Mouse (Mus musculus) gastrocnemius, adult 2 months (tissue): ENCODE measurements around the gene Filip1l. TPM values are rescaled to one million over a fixed set of nuclear protein-coding genes. Genes with fewer than 3 reads are reported as not detected.

ENCODE experiments used
- DNase-seq: peaks from one replicate; pipeline ENCODE4 v3.0.0; 2022
- H3K27ac ChIP-seq: fragments of 200-600 bp; 2 replicates; pipeline ENCODE4 v1.8.1; 2022; ENCODE audit warnings: mild to moderate bottlenecking
- H3K4me3 ChIP-seq: fragments of 200-600 bp; 2 replicates; pipeline ENCODE4 v1.8.1; 2022; ENCODE audit warnings: mild to moderate bottlenecking, moderate library complexity
- CTCF ChIP-seq: fragments of 200-600 bp; IDR thresholded peaks from 2 replicates; pipeline ENCODE4 v1.8.1; 2022; ENCODE audit warnings: antibody characterized with exemption, mild to moderate bottlenecking, moderate library complexity
- intact Hi-C: fragments of 180-260 bp; cut with DNase I; formaldehyde crosslinking; loops from one replicate; pipeline ENCODE4 v1.15.1; 2025
- total RNA-seq, 2 experiments: library from RNA; stranded (reverse); gene quantifications; 2 replicates each; pipeline ENCODE4 v1.2.3; 2021

Gene Filip1l
- total RNA-seq, 2 experiments from 2014 or later, result 37.5 to 67.0 TPM

DNA sequence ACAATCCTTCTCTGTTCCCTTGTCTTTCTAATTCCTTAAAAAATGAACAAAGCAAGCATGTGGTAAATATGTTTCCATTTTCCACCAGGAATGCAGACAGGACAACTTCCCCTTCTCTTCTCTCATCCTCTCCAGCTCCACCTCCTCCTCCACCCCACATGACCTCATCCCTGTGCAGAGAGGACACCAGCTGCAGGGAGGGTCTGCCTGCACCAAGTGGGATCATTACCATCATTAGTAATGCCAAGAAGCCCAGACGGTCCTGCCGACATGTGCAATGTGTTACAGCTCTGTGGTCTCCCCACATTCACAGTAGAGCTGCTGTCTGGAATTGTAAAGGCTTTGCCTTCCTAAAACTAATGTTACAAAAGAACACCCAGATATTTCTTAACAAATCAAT is 63.2 kb downstream of the Filip1l start:
- no peak overlapping the region for H3K4me3 ChIP-seq
- no peak for TF ChIP-seq CTCF
- H3K27ac ChIP-seq, result peak overlapping the region; percentile 4; the same call in 1 of the 2 replicates
- intact Hi-C loops, result loop anchor here (10.0 kb wide), 1 partner anchor 919 kb away; no protein-coding TSS in a partner anchor
- peak; percentile 43 for DNase-seq

DNA sequence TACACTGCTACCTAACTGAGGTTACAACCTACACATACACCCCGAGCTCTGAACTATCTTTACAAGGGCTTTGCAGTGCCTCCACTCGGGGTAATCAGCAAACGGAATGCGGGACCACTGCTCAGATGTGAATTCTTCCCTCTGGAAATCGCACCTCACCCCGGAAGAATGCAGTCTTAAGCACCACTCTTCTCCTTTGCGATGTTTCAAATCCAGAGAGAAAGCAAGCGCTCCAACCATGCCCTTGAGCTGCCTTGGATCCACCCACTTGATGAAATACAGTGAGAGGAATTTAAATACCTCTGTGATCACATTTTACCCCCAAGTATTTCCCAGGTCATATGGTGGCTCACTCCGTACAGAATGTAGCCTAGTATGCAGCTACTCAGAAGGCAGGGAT is 64.1 kb downstream of the Filip1l start:
- intact Hi-C loops, result loop anchor here (10.0 kb wide), 1 partner anchor 918 kb away; no protein-coding TSS in a partner anchor
- no peak for TF ChIP-seq CTCF
- Histone ChIP-seq H3K4me3 (no peak overlapping the region), H3K27ac (no peak overlapping the region)
- DNase-seq, result no peak

DNA sequence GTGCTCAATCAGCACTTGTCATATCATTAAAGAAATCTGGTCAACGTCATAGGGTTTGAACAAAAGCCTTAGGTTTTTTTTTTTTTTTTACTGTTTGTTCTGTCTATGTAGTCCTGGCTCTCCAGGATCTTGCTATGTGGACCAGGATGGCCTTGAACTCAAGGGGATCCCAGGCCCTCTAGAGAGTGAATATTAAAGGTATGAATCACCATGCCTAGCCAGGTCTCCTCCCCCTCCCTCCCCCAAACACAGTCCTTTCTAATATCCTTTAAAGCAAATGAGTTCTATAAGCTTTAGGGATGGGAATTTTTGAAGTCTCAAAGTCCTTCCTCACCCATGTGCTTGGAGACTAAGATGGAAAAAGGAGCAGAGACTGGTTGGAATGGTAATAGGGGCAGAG is 65.1 kb downstream of the Filip1l start:
- no peak for TF ChIP-seq CTCF
- intact Hi-C loops, result loop anchor here (10.0 kb wide), 1 partner anchor 917 kb away; no protein-coding TSS in a partner anchor

DNA sequence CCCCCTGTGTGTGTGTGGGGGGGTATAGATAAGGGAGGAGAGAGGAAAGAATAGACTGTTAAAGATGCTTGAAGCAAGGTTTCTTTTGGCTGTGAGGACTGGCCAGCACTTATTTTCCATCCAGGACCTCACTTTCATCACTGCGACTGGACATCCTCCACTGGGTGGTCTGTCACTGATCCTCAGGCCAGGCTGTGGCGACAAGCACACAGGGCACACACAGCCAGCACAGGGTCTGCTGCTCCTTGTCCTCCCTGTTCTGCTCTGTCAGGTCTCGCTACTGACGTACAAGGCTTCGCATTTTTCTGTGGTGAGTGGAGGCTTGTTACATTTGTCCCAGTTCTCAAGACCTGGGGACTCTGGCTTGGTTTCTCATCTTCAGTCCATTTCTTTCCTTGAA is 66.4 kb downstream of the Filip1l start:
- H3K4me3 ChIP-seq, result peak overlapping the region; percentile 15; the same call in 1 of the 2 replicates
- no peak for DNase-seq
- no peak for TF ChIP-seq CTCF
- intact Hi-C loops, result loop anchor here (10.0 kb wide), 1 partner anchor 915 kb away; no protein-coding TSS in a partner anchor
- H3K27ac ChIP-seq, result peak overlapping the region; percentile 78

More for the DNA sequence above, 65.1 kb downstream of the Filip1l start:
- H3K27ac ChIP-seq, result peak overlapping the region; percentile 78; the same call in 1 of the 2 replicates
- H3K4me3 ChIP-seq, result no peak overlapping the region
- DNase-seq, result no peak

DNA sequence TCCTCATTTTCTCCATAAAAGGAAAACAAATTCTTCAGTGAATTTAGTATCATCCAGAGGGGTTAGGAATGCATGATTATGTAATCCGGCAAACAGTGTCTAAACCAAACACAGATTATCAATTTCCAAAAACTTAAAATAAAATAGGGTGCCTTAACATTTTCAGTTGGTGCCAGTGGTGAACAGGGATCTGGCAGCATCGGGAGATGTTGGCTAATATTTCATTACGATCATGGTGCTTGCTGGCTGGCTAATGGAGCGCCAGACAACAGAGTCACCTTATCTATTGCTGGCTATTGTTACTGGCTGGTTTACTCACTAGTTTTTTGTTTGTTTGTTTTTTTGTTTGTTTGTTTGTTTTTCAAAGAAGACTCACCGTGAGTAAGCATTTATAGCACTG is 67.0 kb downstream of the Filip1l start:
- intact Hi-C loops, result loop anchor here (10.0 kb wide), 1 partner anchor 915 kb away; no protein-coding TSS in a partner anchor
- peak overlapping the region; percentile 78 for H3K27ac ChIP-seq
- no peak overlapping the region for H3K4me3 ChIP-seq
- no peak for TF ChIP-seq CTCF
- no peak for DNase-seq

DNA sequence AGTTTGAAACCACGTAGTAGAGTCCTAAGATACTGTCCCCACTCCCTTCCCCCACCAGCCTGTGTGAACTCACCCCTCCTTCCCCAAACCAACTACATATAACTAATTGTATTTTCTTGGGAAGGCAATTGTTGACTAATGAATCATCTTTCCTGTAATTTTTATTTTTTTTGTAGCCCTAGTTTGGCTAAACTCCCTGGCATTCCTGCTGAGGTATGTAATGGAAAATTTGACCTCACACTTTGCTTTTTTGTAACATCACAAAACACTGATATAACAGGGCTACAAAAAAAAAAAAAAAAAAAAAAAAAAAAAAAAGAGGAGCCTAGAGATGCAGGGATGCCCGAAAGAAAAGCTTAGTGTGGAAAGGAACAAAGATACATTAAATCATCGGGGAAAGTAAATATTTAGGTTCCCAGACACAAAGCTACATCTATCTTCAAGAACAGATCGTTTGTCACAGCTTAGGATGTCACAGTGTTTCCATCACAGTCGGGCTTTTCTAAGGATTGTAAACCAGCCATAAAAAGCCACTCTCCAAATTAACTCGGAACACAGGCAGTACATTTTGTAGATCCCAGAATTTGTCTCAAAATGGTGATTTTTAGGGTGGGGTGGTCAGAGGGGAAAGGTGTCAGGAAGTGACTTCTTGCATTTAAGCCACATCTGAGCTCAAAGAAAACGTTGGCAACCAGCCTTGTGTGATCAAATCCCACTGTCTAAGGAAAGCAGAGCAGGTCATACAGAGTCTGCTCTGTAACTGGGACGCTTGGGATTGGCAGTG is 68.1 kb downstream of the Filip1l start:
- DNase-seq, result no peak
- no peak for TF ChIP-seq CTCF
- intact Hi-C loops, result no loop called here

DNA sequence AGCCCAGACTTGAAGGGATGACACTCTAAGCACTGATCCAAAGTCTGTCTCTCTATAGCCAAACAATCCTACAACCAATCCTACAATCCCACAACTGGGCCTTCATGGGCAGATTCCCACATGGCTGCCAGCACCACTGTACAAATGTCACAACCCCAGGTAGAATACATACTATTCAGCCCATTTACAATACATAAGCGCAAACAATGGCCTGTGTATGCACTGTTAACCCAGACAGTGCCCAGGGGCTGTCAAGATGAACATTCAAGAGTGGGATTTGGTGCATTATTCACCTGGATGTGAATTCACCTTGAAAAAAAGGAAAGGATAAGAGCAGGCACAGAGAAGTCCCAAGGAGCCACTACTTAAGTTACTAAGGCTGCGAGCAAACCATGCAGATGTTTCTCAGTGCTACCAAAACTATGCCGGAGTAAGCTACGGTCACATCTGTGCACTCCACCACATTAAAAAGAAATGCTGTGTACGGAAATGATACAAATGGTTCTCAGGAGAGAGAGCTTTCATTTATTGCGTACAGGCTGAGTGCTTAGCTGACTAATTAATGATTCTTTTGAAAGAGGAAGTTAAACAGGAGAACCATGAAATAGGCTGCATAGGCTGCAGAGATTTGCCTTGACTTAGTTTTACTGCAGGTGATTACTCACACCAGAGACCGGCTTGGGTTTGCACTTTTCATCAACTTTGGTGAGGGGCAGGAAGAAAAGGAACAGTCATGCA is 69.0 kb downstream of the Filip1l start:
- Histone ChIP-seq H3K27ac (peak overlapping the region; percentile 78), H3K4me3 (no peak overlapping the region)
- no peak for DNase-seq
- TF ChIP-seq CTCF, result no peak
- intact Hi-C loops, result no loop called here

More for the DNA sequence above, 68.1 kb downstream of the Filip1l start:
- Histone ChIP-seq H3K4me3 (peak overlapping the region; percentile 7; the same call in 1 of the 2 replicates), H3K27ac (peak overlapping the region; percentile 78)

DNA sequence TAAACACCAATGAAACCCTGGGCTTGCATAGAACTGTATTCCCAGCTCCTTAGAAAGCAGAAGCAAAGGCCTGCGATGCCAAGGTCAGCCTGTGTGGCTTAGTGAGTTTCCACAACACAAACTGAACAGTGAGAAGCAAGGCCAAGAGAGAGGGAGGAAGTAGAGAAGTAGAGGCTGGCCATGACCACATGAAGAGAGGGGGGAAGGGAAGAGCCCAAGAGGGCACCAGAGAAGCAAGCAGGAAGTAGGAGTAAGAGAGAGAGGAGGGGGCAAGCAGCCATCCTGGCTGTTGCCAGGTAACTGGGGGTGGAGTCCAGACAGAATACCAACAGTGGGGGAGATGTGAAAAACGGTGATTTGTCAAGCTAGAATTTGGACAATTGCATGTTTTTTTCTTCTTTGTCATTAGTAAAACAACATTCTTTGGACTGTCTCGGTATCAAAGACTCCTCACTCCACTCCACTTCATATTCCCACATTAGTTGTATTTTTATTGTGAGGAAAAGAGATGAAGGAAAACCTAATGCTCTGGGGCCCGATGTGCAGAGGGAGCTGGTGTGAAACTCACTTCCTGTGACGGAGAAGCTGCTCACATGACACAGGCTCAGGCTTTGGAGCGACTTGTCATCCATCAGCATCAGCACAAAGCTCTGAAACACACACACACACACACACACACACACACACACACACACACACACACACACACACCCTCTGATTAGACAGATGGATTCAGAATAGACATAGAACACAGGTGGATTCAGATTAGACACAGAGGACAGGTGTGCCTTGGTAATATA is 70.3 kb downstream of the Filip1l start:
- no peak for TF ChIP-seq CTCF
- intact Hi-C loops, result no loop called here
- no peak for DNase-seq
- H3K27ac ChIP-seq, result peak overlapping the region; percentile 35
- no peak overlapping the region for H3K4me3 ChIP-seq

DNA sequence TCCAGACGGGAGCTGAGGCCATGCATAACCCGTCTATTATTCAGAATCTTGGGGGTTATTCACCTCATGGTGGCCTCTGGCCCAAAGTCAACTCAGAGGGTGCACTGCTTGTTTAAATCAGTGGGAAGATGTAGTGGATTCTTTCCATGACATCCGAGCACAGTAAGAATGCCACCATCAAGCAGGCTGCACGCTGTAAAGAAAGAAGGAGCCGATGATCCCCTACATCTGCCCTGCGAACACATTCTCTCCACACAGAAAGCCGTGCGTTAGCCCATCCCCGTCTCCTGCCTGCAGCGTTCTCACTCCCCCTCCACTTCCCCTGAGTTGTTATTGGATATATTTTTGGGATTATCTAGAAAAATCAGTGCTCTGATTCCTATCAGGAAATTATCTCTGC is 73.8 kb downstream of the Filip1l start:
- H3K27ac ChIP-seq, result no peak overlapping the region
- no peak for DNase-seq
- intact Hi-C loops, result loop anchor here (5.0 kb wide), 1 partner anchor 121 kb away; no protein-coding TSS in a partner anchor
- H3K4me3 ChIP-seq, result no peak overlapping the region
- no peak for TF ChIP-seq CTCF

DNA sequence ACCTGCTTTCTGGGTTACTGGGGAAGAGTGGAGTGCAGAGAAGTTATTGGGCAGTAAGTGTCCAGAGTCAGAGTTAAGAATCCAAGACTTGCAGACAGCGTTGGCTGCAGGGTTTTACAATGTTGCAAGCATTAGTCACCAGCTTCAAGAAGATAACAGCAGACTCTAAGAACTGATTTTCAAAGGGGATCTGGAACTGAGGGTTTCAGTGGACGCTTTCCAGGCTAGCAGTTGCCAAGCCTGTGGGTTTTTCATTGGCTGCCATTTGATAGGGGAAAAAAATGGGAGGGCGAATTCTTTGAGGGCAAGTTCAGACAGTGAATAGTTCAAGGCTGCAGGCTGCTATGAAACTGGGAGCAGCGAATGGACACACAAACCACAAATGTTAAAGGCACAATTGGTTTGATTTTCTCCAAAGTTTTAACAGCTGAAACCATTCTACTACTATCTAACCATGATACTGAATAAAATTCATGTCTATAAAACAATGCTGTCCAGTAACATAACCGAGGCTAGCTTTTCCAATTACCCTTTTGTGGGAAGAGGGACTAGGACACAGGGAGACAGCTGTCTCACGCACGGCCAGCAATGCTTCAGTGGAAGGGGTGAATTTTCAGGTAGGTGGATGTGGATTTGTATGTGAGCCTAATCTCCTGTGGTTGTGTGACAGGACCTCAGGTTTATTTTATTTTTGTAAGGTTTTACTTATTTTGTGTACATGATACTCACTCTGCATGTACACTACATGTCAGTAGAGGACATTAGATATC is 74.8 kb downstream of the Filip1l start:
- intact Hi-C loops, result loop anchor here (5.0 kb wide), 1 partner anchor 120 kb away; no protein-coding TSS in a partner anchor
- DNase-seq, result peak; percentile 44
- peak overlapping the region; percentile 53 for H3K27ac ChIP-seq

DNA sequence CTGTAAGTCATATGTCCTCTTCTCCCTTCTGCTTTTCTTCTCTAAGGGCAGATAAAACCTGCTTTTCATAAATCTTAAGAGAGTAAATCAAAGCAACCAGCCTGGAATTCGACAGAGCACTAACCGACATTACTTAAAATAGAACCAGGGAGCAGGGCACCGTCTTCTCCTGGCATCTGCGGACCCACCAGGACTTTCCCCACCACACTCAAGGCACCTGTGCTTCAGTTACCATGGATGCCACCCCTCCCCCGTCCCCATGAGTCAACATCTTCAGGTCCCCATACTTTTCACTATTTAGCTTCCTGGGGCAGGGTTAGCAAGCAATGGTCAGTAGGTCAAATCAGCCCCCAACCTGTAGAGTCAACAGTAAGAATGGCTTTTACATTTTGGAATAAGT is 76.1 kb downstream of the Filip1l start:
- no peak for DNase-seq
- Histone ChIP-seq H3K27ac (no peak overlapping the region), H3K4me3 (no peak overlapping the region)
- TF ChIP-seq CTCF, result no peak
- intact Hi-C loops, result loop anchor here (5.0 kb wide), 1 partner anchor 118 kb away; no protein-coding TSS in a partner anchor

More for the DNA sequence above, 74.8 kb downstream of the Filip1l start:
- no peak for TF ChIP-seq CTCF
- H3K4me3 ChIP-seq, result no peak overlapping the region
